Mouse (Mus musculus) kidney, adult 2 months (tissue): ENCODE results near the gene Fam160a1.

Source experiments
- CTCF ChIP-seq: fragments of 200-500 bp; conservative IDR thresholded peaks from 2 replicates; pipeline ENCODE4 v1.5.1; 2011; ENCODE audit warnings: low read depth, mild to moderate bottlenecking, control low read depth, low read length, moderate library complexity, mixed read lengths; ENCODE audit not compliant: insufficient read depth, insufficient read length
- POLR2A ChIP-seq: fragments of 200-500 bp; IDR thresholded peaks from one replicate; pipeline ENCODE4 v1.6.1; 2011; ENCODE audit warnings: low read depth, low read length, control low read depth

GRCm38 (mm10) chr3:85817191-85817590 lies at the start of gene Fam160a1:
- TF ChIP-seq POLR2A (no peak), CTCF (no peak)
